Mouse (Mus musculus) neural tube, embryonic 15.5 days (tissue): ENCODE results near the gene Tob2. TPM values are rescaled to one million over a fixed set of nuclear protein-coding genes. Genes with fewer than 3 reads are reported as not detected.

Source experiments
- ATAC-seq: fragments of 200-750 bp; cut with Nextera tagmentation; 2 replicates; pipeline ENCODE4 v1.8.0; 2017; ENCODE audit warnings: mild to moderate bottlenecking, moderate TSS enrichment, moderate library complexity; ENCODE audit not compliant: low FRiP score
- H3K27ac ChIP-seq: fragments of 300-500 bp; sonication (generic); replicated peaks from 2 replicates; pipeline ENCODE4 v1.5.1; 2015; ENCODE audit warnings: mild to moderate bottlenecking, inconsistent platforms
- H3K27me3 ChIP-seq: fragments of 300-500 bp; sonication (generic); replicated peaks from 2 replicates; pipeline ENCODE4 v1.6.1; 2015; ENCODE audit warnings: inconsistent platforms
- H3K36me3 ChIP-seq: fragments of 300-500 bp; sonication (generic); 2 replicates; pipeline ENCODE4 v1.6.1; 2015; ENCODE audit warnings: inconsistent platforms
- H3K4me1 ChIP-seq: fragments of 300-500 bp; sonication (generic); 2 replicates; pipeline ENCODE4 v1.6.1; 2015; ENCODE audit warnings: inconsistent platforms
- H3K4me2 ChIP-seq: fragments of 300-500 bp; sonication (generic); 2 replicates; pipeline ENCODE4 v1.6.1; 2015; ENCODE audit warnings: inconsistent platforms, mild to moderate bottlenecking, moderate library complexity
- H3K4me3 ChIP-seq: fragments of 300-500 bp; sonication (generic); replicated peaks from 2 replicates; pipeline ENCODE4 v1.5.1; 2015; ENCODE audit warnings: mild to moderate bottlenecking, inconsistent platforms
- H3K9ac ChIP-seq: fragments of 300-500 bp; sonication (generic); replicated peaks from 2 replicates; pipeline ENCODE4 v1.6.1; 2015; ENCODE audit warnings: mild to moderate bottlenecking, inconsistent platforms
- H3K9me3 ChIP-seq: fragments of 300-500 bp; sonication (generic); replicated peaks from 2 replicates; pipeline ENCODE4 v1.6.1; 2016; ENCODE audit warnings: inconsistent platforms
- WGBS: fragments of 180-500 bp; shearing (Covaris S2); methylation state at CpG from one replicate; pipeline ENCODE4 v1.1.7; 2015; ENCODE audit warnings: mixed read lengths; 5-methylcytosine and 5-hydroxymethylcytosine counted together
- polyA plus RNA-seq: library from polyadenylated mRNA; unstranded; fragments of >200 nt; fragmentation: Nextera tagmentation; extraction: Ambion mirVana; gene quantifications from 2 replicates; pipeline ENCODE4 v1.2.1, GENCODE M21; 2015

Gene Tob2
- polyA plus RNA-seq, 1 experiment from 2014 or later: 14.7 TPM

- no peaks in the 10 kb centered on the region for H3K9me3 ChIP-seq
- no peak overlapping the region for H3K27ac ChIP-seq
- 81% methylated on average over 5 of the region's 5 CpGs for WGBS
- H3K9ac ChIP-seq: no peak overlapping the region
- no peak for ATAC-seq
- H3K27me3 ChIP-seq: no peaks in the 10 kb centered on the region
- peaks cover 40% of the 10 kb centered on the region for H3K36me3 ChIP-seq
- H3K4me2 ChIP-seq: no peak overlapping the region
- peaks cover 7% of the 10 kb centered on the region; the same call in 1 of the 2 replicates for H3K4me1 ChIP-seq
- H3K4me3 ChIP-seq: no peak overlapping the region
Observed at GRCm38 (mm10) chr15:81847861-81848260, 10.7 kb downstream of the Tob2 start.

- Histone ChIP-seq H3K9ac (no peak overlapping the region), H3K4me2 (no peak overlapping the region), H3K9me3 (no peaks in the 10 kb centered on the region), H3K27ac (no peak overlapping the region), H3K36me3 (peaks cover 40% of the 10 kb centered on the region), H3K4me1 (peaks cover 7% of the 10 kb centered on the region; the same call in 1 of the 2 replicates), H3K27me3 (no peaks in the 10 kb centered on the region), H3K4me3 (no peak overlapping the region)
- ATAC-seq: no peak
- 91% methylated on average over 4 of the region's 4 CpGs for WGBS
Observed at GRCm38 (mm10) chr15:81847161-81847560, 11.4 kb downstream of the Tob2 start.

- Histone ChIP-seq H3K27ac (no peak overlapping the region), H3K4me3 (no peak overlapping the region), H3K9me3 (no peaks in the 10 kb centered on the region), H3K9ac (no peak overlapping the region), H3K27me3 (no peaks in the 10 kb centered on the region), H3K36me3 (peaks cover 35% of the 10 kb centered on the region), H3K4me2 (no peak overlapping the region), H3K4me1 (peaks cover 7% of the 10 kb centered on the region; the same call in 1 of the 2 replicates)
- WGBS: 83% methylated on average over 9 of the region's 9 CpGs
- no peak for ATAC-seq
Observed at GRCm38 (mm10) chr15:81846755-81847154, 11.8 kb downstream of the Tob2 start.

GRCm38 (mm10) chr15:81845724-81846123, 12.9 kb downstream of the Tob2 start:
- Histone ChIP-seq H3K4me3 (no peak overlapping the region), H3K4me1 (peaks cover 7% of the 10 kb centered on the region; the same call in 1 of the 2 replicates), H3K4me2 (no peak overlapping the region), H3K9ac (no peak overlapping the region), H3K9me3 (no peaks in the 10 kb centered on the region), H3K27me3 (no peaks in the 10 kb centered on the region), H3K36me3 (peaks cover 25% of the 10 kb centered on the region), H3K27ac (no peak overlapping the region)
- 35% methylated on average over 4 of the region's 4 CpGs for WGBS
- ATAC-seq: no peak

- Histone ChIP-seq H3K4me2 (no peak overlapping the region), H3K27me3 (no peaks in the 10 kb centered on the region), H3K9ac (no peak overlapping the region), H3K36me3 (peaks cover 19% of the 10 kb centered on the region), H3K9me3 (no peaks in the 10 kb centered on the region), H3K4me1 (peaks cover 6% of the 10 kb centered on the region; the same call in 1 of the 2 replicates), H3K4me3 (no peak overlapping the region), H3K27ac (no peak overlapping the region)
- ATAC-seq: no peak
- 67% methylated on average over 5 of the region's 5 CpGs for WGBS
Observed at GRCm38 (mm10) chr15:81845033-81845625, 13.5 kb downstream of the Tob2 start.

- WGBS: 86% methylated on average over 7 of the region's 7 CpGs
- no peak overlapping the region for H3K4me3 ChIP-seq
Observed at GRCm38 (mm10) chr15:81842275-81842674, 16.3 kb downstream of the Tob2 start.

GRCm38 (mm10) chr15:81840306-81840705, 18.3 kb downstream of the Tob2 start:
- Histone ChIP-seq H3K4me2 (no peak overlapping the region), H3K36me3 (no peaks in the 10 kb centered on the region), H3K4me3 (no peak overlapping the region), H3K27ac (no peak overlapping the region), H3K4me1 (peaks cover 15% of the 10 kb centered on the region), H3K27me3 (peaks cover 12% of the 10 kb centered on the region; the same call in 1 of the 2 replicates), H3K9ac (no peak overlapping the region), H3K9me3 (no peaks in the 10 kb centered on the region)
- 94% methylated on average over 7 of the region's 7 CpGs for WGBS
- ATAC-seq: no peak

More at GRCm38 (mm10) chr15:81842275-81842674, 16.3 kb downstream of the Tob2 start:
- Histone ChIP-seq H3K4me2 (no peak overlapping the region), H3K27ac (no peak overlapping the region), H3K9me3 (no peaks in the 10 kb centered on the region), H3K36me3 (0 out of 2 replicates have a peak, but pooled peaks cover 2% of the 10 kb centered on the region), H3K9ac (no peak overlapping the region), H3K27me3 (no peaks in the 10 kb centered on the region), H3K4me1 (peaks cover 3% of the 10 kb centered on the region; the same call in 1 of the 2 replicates)
- no peak for ATAC-seq

GRCm38 (mm10) chr15:81839634-81840033, 19.0 kb downstream of the Tob2 start:
- no peak overlapping the region; the same call in 1 of the 2 replicates for H3K27ac ChIP-seq
- 59% methylated on average over 5 of the region's 5 CpGs for WGBS
- H3K27me3 ChIP-seq: peaks cover 17% of the 10 kb centered on the region
- peak; percentile 86 for ATAC-seq
- H3K4me2 ChIP-seq: no peak overlapping the region
- H3K4me3 ChIP-seq: no peak overlapping the region
- no peaks in the 10 kb centered on the region for H3K9me3 ChIP-seq
- H3K9ac ChIP-seq: no peak overlapping the region
- no peaks in the 10 kb centered on the region for H3K36me3 ChIP-seq
- H3K4me1 ChIP-seq: peaks cover 15% of the 10 kb centered on the region

GRCm38 (mm10) chr15:81838554-81839235, 19.9 kb downstream of the Tob2 start:
- Histone ChIP-seq H3K4me3 (no peak overlapping the region), H3K27ac (no peak overlapping the region), H3K9me3 (no peaks in the 10 kb centered on the region), H3K27me3 (peaks cover 17% of the 10 kb centered on the region), H3K4me2 (no peak overlapping the region), H3K36me3 (no peaks in the 10 kb centered on the region), H3K4me1 (peaks cover 15% of the 10 kb centered on the region), H3K9ac (no peak overlapping the region)
- WGBS: 67% methylated on average over 14 of the region's 14 CpGs
- ATAC-seq: no peak

GRCm38 (mm10) chr15:81836966-81837920, 21.4 kb downstream of the Tob2 start:
- WGBS: 66% methylated on average over 7 of the region's 7 CpGs
- H3K4me2 ChIP-seq: no peak overlapping the region
- no peak overlapping the region for H3K27ac ChIP-seq
- H3K4me1 ChIP-seq: peaks cover 15% of the 10 kb centered on the region
- no peak for ATAC-seq
- H3K9me3 ChIP-seq: no peaks in the 10 kb centered on the region
- H3K4me3 ChIP-seq: no peak overlapping the region
- peaks cover 17% of the 10 kb centered on the region for H3K27me3 ChIP-seq
- no peaks in the 10 kb centered on the region for H3K36me3 ChIP-seq
- H3K9ac ChIP-seq: no peak overlapping the region

GRCm38 (mm10) chr15:81836124-81836821, 22.3 kb downstream of the Tob2 start:
- 5% methylated on average over 33 of the region's 33 CpGs for WGBS
- H3K4me1 ChIP-seq: peaks cover 18% of the 10 kb centered on the region

More at GRCm38 (mm10) chr15:81836124-81836821, 22.3 kb downstream of the Tob2 start:
- H3K36me3 ChIP-seq: no peaks in the 10 kb centered on the region
- H3K27ac ChIP-seq: no peak overlapping the region
- peak; percentile 56 for ATAC-seq
- peak overlapping the region; percentile 20 for H3K4me3 ChIP-seq
- peaks cover 17% of the 10 kb centered on the region for H3K27me3 ChIP-seq
- no peaks in the 10 kb centered on the region for H3K9me3 ChIP-seq
- no peak overlapping the region; the same call in 1 of the 2 replicates for H3K9ac ChIP-seq
- peak overlapping the region; percentile 49 for H3K4me2 ChIP-seq
